Mouse (Mus musculus) gastrocnemius, postnatal 4 days (tissue): Measurements from ENCODE around the gene Abhd5. TPM values are rescaled to one million over a fixed set of nuclear protein-coding genes. Genes with fewer than 3 reads are reported as not detected.

ENCODE experiments used
- DNase-seq, 2 experiments: peaks; one replicate each; pipeline ENCODE4 v3.0.0; 2021 to 2022; ENCODE audit warnings: low spot score in 2 of 2, mixed read lengths in 2 of 2
- total RNA-seq, 2 experiments: library from RNA; stranded (reverse); gene quantifications; 2 replicates each; pipeline ENCODE4 v1.2.3; 2021

Abhd5 gene
- total RNA-seq, 2 experiments from 2014 or later = 26.3 to 26.4 TPM

- DNase-seq = no peak
Measured at GRCm38 (mm10) chr9:122346059-122346458, 5.3 kb upstream of the Abhd5 start.

DNA sequence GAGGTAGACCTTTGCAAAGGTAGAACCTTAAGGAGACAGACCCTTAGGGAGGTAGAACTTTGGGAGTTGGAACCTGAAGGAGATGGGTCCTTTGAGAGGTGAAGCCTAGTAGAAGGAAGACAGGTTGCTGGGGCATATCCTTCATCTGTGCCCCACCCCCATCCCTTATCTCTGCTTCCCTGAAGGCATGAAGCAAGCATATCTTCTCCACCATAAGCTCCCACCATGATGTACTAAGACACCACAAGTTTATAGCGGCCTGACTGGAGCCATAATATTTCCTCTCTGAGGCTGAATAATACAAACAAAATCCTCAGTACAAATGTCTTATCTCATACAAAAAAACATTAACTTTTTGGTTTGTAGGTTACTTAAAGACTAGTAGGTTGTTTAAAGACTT is 3.5 kb upstream of the Abhd5 start:
- DNase-seq = no peak

DNA sequence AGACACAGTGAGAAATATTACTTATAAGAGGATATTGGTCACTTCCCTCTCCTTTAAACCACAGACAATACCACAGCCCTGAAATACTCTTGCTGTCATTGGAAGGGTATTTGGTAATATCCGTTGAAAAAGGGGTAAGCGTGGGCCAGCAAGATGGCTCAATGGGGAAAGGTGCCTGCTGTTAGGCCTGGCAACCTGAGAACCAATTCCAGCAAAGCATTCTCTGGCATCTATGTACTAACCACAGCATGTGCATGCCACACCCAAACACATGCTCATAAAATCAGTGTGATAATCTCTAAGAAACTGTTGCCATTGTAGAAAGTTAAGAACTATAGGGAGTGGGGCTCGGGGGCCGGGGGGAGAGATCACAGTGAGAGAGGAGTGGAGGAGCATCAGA is 2.1 kb upstream of the Abhd5 start:
- no peak for DNase-seq

DNA sequence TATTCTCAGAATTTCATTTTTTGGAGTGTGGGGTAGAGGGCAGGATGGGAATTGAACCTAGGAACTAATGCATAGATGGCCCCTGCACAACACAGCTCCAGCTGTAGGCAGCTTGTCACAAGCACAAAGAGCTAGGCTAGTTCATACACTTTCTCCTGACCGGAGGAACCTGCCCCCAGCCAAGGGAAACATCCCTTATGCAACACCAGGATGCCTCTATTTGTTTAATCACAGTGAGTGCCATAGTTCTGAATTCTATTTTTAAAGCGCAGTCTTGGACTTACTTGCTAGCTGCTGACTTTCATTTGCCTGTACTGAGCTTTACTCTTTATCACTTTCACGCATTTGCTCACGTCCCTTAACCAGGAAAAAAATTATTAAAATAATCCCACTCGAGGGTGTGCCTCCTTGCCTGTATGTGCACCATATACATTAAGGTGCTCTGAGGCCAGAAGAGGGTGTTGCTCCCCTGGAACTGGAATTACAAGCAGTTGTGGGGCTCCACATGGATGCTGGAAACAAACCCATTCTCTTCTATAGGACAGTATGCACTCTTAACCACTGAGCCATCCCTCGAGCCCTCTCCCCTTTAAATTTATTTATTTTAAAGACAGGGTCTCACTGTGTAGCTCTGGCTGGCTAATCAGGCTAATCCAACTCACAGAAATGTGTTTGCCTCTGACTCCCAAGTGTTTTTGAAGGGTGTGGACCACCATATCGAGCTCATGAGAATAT is 845 bp upstream of the Abhd5 start:
- DNase-seq = no peak

DNA sequence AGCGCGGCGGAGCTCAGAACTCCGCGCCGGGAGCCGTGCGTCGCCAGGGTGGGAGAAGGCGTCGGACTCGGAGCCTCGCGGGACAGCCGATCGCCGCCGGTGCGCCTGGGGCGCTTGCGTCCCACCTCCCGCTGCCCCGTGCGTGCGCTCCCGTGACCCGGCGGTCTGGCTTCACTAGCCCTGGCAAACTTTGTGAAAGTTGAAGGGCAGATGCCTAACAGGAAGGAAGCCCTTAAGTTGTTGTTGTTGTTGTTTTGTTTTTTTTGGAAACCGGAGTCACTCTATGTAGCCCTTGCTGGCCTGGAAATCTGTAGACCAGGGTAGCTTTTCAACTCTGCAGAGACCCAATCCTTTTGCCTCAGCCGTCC is 601 bp downstream of the Abhd5 start:
- no peak for DNase-seq

DNA sequence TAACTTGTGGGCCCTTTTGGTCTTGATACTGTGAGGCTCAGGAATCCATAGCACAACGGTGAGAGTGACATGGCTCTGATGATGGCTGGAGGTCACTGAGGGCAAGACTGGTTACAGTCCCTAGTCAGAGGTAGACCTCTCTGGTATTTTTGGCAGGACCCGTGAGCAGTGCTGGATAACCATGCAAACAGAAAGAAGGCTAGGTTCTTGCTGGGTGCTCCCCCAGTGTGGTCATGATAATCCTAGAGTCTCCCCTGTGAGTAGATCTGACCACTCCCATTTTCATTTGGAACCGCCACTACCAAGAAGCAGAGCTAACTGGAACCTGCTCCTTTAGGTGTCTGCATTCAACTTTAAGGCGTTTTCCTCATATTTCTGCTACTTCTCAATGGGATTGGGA is 1.5 kb downstream of the Abhd5 start:
- DNase-seq = no peak

DNA sequence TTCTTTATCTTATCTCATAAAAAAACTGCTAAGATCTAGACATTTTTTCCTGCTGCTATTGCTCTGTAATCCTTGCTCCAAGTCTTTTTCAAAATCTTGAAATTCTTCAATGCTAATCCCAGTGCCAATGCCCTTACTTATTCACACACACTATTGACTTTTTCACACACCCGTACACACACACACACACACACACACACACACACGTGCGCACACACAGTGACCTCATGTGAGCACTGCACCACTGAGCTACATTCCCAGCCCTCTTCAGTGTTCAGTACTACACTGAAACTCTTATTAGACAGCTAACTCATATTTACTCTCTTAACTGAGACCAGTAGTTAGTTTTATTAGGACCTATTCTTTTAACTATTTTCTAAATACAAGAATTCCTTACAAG is 2.8 kb downstream of the Abhd5 start:
- DNase-seq = no peak

DNA sequence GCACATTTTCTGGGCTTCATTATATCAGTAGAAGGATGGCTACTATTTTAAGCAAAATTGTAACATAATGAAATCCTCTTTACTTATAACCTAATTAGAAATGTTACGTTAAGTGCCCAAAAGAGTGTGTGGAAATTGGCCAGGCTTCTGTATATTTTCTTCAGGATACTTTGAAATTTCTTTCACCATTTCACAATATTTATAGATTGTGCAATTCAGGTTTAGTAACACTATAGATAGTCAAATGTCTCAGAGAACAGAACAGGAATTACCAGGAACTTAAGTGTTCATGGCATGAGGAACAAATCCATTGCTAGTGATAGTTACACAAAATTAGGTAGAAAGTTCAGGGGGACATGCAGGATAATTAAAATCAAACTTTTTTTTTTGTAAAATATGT is 5.7 kb downstream of the Abhd5 start:
- DNase-seq = no peak

DNA sequence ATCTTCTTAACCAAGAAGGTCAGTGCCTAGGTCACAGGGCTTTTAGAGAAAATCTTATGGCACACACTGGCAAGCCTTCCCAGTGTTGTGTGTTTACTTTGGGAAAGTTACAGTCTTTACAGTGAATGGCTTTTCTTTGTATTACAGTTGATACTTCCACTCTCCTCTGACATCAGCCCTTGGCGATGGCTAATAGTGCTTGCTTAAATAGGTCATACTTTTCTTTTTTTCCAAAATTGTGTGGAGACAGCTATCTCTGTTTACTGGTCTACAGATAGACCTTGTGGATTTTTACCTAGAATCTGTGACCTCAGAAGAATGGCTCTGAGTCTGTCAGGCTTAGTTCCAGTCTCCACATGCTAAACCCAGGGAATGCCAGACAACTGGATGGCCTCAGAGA is 6.2 kb downstream of the Abhd5 start:
- DNase-seq = no peak

DNA sequence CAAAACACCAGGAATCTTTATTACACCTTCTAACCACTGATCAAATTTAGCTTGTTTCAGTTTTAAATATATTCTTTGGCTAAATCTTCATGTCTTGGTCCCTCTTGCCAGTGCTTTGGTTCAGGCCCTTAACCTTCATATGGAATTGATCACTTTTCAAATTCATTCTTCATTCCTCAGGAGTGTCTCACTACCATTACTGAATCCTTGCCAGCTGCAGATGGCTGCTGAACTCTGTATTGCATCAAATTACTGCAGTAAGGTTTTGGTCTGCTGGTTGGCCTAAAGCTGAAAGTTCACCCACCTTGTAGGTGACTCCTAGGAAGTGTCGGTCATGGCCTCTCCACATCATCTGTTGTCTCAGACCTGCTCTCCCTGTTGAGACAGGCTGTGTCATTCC is 12.8 kb downstream of the Abhd5 start:
- DNase-seq = no peak

DNA sequence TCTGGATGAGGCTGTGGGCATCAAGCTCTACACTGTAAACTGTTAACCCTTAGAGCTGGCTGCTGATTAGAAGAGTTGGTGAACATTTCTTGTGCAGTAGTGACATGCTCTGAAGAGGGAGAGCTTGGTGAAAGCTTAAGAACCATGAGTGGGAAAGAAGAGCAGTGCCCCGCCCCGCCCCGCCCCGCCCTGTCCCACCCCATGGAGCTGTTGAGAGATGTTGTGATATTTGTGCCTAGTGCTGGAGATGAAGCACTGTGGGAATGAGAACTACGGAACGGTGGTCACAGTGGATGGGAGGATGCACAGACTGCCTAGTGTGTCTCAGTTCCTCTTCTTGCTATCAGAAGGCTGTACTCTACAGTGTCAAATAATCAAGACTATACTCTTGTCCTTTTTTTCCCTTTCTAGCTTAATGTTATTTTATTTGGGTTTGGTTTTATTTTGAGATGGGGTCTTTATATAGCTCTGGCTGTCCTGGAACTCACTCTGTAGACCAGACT is 18.9 kb downstream of the Abhd5 start:
- no peak for DNase-seq

- DNase-seq = no peak
Measured at GRCm38 (mm10) chr9:122372506-122372905, 21.1 kb downstream of the Abhd5 start.

DNA sequence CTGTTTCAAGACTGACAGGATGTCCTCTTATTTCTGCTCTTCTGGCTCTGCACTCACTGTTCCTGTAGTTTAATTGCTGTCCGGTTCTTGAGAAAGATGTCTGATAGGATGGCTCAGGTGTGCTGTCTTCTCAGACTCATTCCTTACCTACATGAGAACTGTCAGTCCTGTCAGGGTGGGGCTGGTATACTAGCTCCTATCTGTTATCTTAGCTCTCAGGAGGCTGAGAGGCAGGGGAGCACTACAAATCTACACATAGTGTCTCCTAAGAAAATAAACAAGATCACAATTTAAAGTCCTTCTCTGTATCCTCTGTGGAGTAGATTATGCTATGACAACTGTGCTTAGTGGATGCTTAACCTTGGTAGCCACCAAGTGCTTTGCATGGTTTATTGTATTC is 21.6 kb downstream of the Abhd5 start:
- DNase-seq = no peak

GRCm38 (mm10) chr9:122378986-122379385 is 27.6 kb downstream of the Abhd5 start:
- no peak for DNase-seq

- DNase-seq = no peak
Measured at GRCm38 (mm10) chr9:122380959-122381358, 29.6 kb downstream of the Abhd5 start.

DNA sequence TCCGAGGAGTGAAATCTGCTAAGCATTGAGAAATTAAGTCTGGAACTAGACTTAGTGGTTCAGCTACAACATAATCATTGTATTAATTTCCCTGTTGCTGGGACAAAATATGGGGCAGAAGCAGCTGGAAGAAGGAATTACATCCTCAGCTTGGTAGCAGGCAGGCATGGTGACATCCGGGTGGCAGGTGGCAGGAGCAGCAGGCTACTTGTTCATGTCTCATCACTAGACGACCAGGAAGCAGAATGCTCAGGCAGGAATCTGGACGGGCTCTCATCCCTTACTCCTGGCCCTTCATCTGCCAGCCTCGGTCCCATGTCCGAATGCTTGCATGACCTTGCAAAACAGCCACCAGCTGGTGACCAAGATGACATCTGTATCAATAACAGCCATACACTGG is 30.6 kb downstream of the Abhd5 start:
- no peak for DNase-seq

GRCm38 (mm10) chr9:122386015-122386414 is 34.6 kb downstream of the Abhd5 start:
- no peak for DNase-seq

GRCm38 (mm10) chr9:122389287-122389920 is 38.0 kb downstream of the Abhd5 start:
- no peak for DNase-seq

DNA sequence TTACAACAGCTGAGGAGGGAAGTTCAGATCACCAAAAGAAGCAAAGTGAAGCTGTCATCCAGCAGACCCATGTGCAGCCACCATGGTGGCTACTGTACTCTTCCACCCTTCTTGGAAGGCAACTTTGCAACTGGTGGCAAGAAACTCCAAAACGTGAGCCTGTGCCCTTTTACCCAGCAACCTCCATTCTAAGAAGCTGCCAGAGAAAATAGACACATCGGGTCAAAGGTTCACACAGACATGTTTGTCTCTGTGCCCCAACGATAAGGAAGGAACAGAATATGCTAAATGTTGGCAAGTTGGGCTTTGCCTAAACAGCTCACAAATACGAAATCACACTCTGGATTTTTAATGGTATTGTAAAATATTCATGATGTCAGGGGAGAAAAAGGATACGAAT is 44.4 kb downstream of the Abhd5 start:
- DNase-seq = no peak

DNA sequence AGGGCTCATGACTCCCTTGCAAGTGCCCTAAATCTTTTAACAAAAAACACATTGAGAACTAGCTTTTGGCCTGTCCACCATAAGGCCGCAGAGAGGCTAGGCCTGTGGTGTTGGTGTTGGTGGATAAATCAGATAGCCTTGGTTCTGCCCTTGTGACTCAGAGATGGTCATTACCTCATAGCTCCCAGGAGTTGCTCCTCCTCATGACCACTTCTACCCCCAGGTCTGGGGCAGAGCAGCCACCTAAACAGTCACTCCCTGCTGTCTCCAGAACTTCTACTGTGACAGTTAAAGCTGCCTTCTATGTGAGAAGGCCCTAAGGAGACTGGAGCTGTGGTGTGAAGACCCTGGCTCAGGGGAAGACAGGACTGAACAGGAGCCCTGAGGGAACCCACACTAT is 45.7 kb downstream of the Abhd5 start:
- DNase-seq = no peak

DNA sequence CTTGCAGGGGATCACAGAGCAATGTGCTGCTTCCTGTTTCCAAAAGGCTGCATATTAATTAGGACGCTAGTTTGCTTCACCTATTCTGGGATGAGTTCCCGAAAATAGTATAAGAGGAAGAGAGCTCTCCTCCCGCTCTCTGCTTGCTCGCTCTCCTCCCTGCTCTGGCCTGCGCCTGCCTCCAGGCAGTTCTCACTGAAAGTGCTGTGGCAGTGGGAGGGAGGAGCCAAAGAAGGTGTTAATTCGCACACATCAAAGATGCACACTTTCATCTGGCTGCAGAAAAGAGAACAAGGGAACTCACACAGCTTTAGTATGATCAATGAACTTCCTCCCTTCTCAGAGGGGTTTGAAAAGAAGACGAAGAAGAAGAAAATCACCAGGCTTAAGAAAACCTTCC is 47.3 kb downstream of the Abhd5 start:
- DNase-seq = no peak

GRCm38 (mm10) chr9:122401239-122401638 is 49.8 kb downstream of the Abhd5 start:
- DNase-seq = no peak
